Mouse (Mus musculus): Measurements from ENCODE around the gene Mapk7.
A peak's percentile ranks its signal among the peaks of the same experiment; 100 is the strongest.

Mapk7 gene

GRCm38 (mm10) chr11:61489874-61490273 is 4.3 kb downstream of the Mapk7 start:
- no peak for DNase-seq

- DNase-seq = no peak
Measured at GRCm38 (mm10) chr11:61489085-61489484, 5.1 kb downstream of the Mapk7 start.

- no peak for DNase-seq
Measured at GRCm38 (mm10) chr11:61487936-61488335, 6.3 kb downstream of the Mapk7 start.

GRCm38 (mm10) chr11:61487401-61487800 is 6.8 kb downstream of the Mapk7 start:
- no peak for DNase-seq

- no peak for DNase-seq
Measured at GRCm38 (mm10) chr11:61486458-61487219, 7.6 kb downstream of the Mapk7 start.

GRCm38 (mm10) chr11:61485541-61486457 is 8.4 kb downstream of the Mapk7 start:
- no peak for DNase-seq

GRCm38 (mm10) chr11:61484613-61485540 is 9.3 kb downstream of the Mapk7 start, which contains the start of gene Mfap4:
Gene Mfap4, plus strand, starts transcription at chr11:61485431.
- DNase-seq = no peak

GRCm38 (mm10) chr11:61484256-61484612 is 10.0 kb downstream of the Mapk7 start:
- no peak for DNase-seq

GRCm38 (mm10) chr11:61483226-61483845 is 10.9 kb downstream of the Mapk7 start:
- DNase-seq = no peak

GRCm38 (mm10) chr11:61481239-61482090 is 12.7 kb downstream of the Mapk7 start:
- no peak for DNase-seq

GRCm38 (mm10) chr11:61478788-61479187 is 15.4 kb downstream of the Mapk7 start:
- no peak for DNase-seq

GRCm38 (mm10) chr11:61477566-61478508 is 16.4 kb downstream of the Mapk7 start:
- no peak for DNase-seq

GRCm38 (mm10) chr11:61476786-61477382 is 17.3 kb downstream of the Mapk7 start:
- DNase-seq = peak; percentile 42

GRCm38 (mm10) chr11:61473630-61474029 is 20.6 kb downstream of the Mapk7 start:
- DNase-seq = no peak

- DNase-seq = no peak
Measured at GRCm38 (mm10) chr11:61470880-61471279, 23.3 kb downstream of the Mapk7 start.

GRCm38 (mm10) chr11:61469317-61469917 is 24.8 kb downstream of the Mapk7 start:
- DNase-seq = no peak

GRCm38 (mm10) chr11:61468534-61468933 is 25.7 kb downstream of the Mapk7 start:
- no peak for DNase-seq

GRCm38 (mm10) chr11:61465422-61465821 is 28.8 kb downstream of the Mapk7 start:
- no peak for DNase-seq

GRCm38 (mm10) chr11:61464071-61464470 is 30.1 kb downstream of the Mapk7 start:
- no peak for DNase-seq

Measured in kidney, adult 9 months (tissue).